Comparison of ENCODE assay signal across 10 mouse cellular contexts in the genomic region with DNA sequence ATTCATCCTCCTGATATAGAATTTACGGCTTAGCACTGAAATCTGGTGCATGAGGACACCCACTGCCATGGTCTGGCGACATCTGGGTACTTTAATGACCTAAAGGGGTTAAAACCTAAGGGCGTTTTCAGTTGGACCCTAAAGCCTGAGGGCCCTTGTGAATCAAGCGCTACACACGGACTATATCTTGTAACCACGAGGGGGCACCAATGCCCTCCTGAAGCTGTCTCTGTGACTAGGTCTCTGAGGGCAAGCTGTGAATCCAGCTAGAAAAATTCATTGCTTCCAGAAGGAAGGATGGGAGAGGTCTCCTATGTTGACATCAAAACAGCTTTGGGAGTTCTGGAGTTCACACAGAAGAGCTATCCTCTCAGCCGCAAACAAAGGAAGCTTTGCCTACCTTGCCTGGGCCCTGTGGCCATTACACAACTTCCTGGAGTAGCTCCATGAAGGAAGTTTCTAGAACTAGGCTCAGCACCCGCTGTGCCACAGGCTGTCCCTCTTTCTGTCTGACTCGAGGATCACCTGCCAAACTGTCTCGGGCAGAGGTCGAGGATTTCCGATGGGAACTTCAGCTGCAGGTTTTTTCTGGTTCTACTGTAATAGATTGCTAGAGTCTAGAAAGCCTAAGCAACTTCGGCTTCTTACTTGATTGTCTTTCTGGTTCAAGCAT. TPM values are rescaled to one million over a fixed set of nuclear protein-coding genes. Genes with fewer than 3 reads are reported as not detected.
DNase-seq lines count a peak whose midpoint lies in the region; ATAC-seq and TF ChIP-seq lines count a peak whose summit lies in the region.
"Had no signal": no experiment of that assay in that cellular context is flagged by ENCODE, and none has a peak within 500 bp of the region (broad histone marks: within the 10 kb centered on the region; RNA-seq: fewer than 3 reads in every experiment).

No protein-coding gene starts in this region.

- H3K9me3 ChIP-seq in hindbrain, embryonic 10.5 days: no peaks in the 10 kb centered on the region
- no peaks in the 10 kb centered on the region for H3K9me3 ChIP-seq in hindbrain, embryonic 12.5 days (replicated peaks)
- H3K9me3 ChIP-seq in midbrain, postnatal 0 days (ENCODE audit: low read length): no peaks in the 10 kb centered on the region
- H3K9me3 ChIP-seq: neural tube, embryonic 12.5 days had no signal

- no peaks in the 10 kb centered on the region for H3K36me3 ChIP-seq in hindbrain, embryonic 10.5 days
- no peaks in the 10 kb centered on the region for H3K36me3 ChIP-seq in hindbrain, embryonic 12.5 days
- H3K36me3 ChIP-seq in midbrain, postnatal 0 days (ENCODE audit: insufficient read depth, low read length): no peaks in the 10 kb centered on the region
- H3K36me3 ChIP-seq: neural tube, embryonic 12.5 days had no signal

- peak; percentile 49 for DNase-seq in hindbrain, embryonic 10.5 days (ENCODE audit: low spot score)
- DNase-seq in 416B (ENCODE audit: low read depth): peak; percentile 71
- peak; percentile 35 for DNase-seq in CD4-positive helper T cell, adult 2 months (ENCODE audit: low read depth, low spot score)
- peak; percentile 27 to 28 for DNase-seq in cerebellum, postnatal 36 days
- DNase-seq in layer of hippocampus, postnatal 10 days (ENCODE audit: low spot score in 2 of 2): peak; percentile 61 to 66
- peak; percentile 59 for DNase-seq in midbrain, postnatal 0 days (ENCODE audit: low spot score)

- no peak overlapping the region for H3K4me3 ChIP-seq in hindbrain, embryonic 10.5 days
- no peak overlapping the region for H3K4me3 ChIP-seq in hindbrain, embryonic 12.5 days
- no peak overlapping the region for H3K4me3 ChIP-seq in midbrain, postnatal 0 days (ENCODE audit: low read depth, low read length)
- H3K4me3 ChIP-seq: neural tube, embryonic 12.5 days had no signal

- no peak overlapping the region for H3K9ac ChIP-seq in hindbrain, embryonic 12.5 days
- H3K9ac ChIP-seq in midbrain, postnatal 0 days (replicated peaks; ENCODE audit: low read length, poor library complexity, severe bottlenecking): no peak overlapping the region
- H3K9ac ChIP-seq: neural tube, embryonic 12.5 days had no signal

- no peak overlapping the region for H3K27ac ChIP-seq in hindbrain, embryonic 10.5 days
- H3K27ac ChIP-seq in hindbrain, embryonic 12.5 days: no peak overlapping the region
- H3K27ac ChIP-seq in midbrain, postnatal 0 days (ENCODE audit: low read depth, low read length): no peak overlapping the region
- H3K27ac ChIP-seq: neural tube, embryonic 12.5 days had no signal

- no peak for ATAC-seq in hindbrain, embryonic 12.5 days (ENCODE audit: low FRiP score)
- ATAC-seq in midbrain, postnatal 0 days (ENCODE audit: low FRiP score): no peak
- no peak for ATAC-seq in erythroid progenitor cell, adult 5-6 weeks (replicated peaks; ENCODE audit: low FRiP score, poor library complexity, severe bottlenecking)

- H3K4me2 ChIP-seq in hindbrain, embryonic 12.5 days (replicated peaks): no peak overlapping the region
- H3K4me2 ChIP-seq in midbrain, postnatal 0 days (ENCODE audit: low read depth, low read length, poor library complexity, severe bottlenecking): no peak overlapping the region
- H3K4me2 ChIP-seq: neural tube, embryonic 12.5 days had no signal

- H3K27me3 ChIP-seq in hindbrain, embryonic 10.5 days (ENCODE audit: insufficient read depth, poor library complexity, severe bottlenecking): peaks cover under 1% of the 10 kb centered on the region; the same call in 1 of the 2 replicates
- H3K27me3 ChIP-seq in hindbrain, embryonic 12.5 days: no peaks in the 10 kb centered on the region
- no peaks in the 10 kb centered on the region for H3K27me3 ChIP-seq in midbrain, postnatal 0 days (ENCODE audit: insufficient read depth, low read length)

- peak; percentile 74 for TF ChIP-seq CTCF in midbrain, postnatal 0 days (IDR thresholded peaks at IDR 0.05)

- peaks cover 6% of the 10 kb centered on the region; the same call in 1 of the 2 replicates for H3K4me1 ChIP-seq in hindbrain, embryonic 10.5 days (replicated peaks)
- H3K4me1 ChIP-seq in hindbrain, embryonic 12.5 days: no peaks in the 10 kb centered on the region
- H3K4me1 ChIP-seq in midbrain, postnatal 0 days (ENCODE audit: insufficient read depth, low read length): no peaks in the 10 kb centered on the region
- H3K4me1 ChIP-seq: neural tube, embryonic 12.5 days had no signal

- 54% methylated on average over 13 of the region's 13 CpGs for WGBS in hindbrain, embryonic 10.5 days
- WGBS in hindbrain, embryonic 12.5 days: 55% methylated on average over 13 of the region's 13 CpGs
- 59% methylated on average over 13 of the region's 13 CpGs for WGBS in midbrain, postnatal 0 days

RNA-seq across cellular contexts. Expression of gene Clic6, which starts 34.4 kb away (rescaled TPM):
- 5.4 and 9.3 TPM in 2 replicates for polyA plus RNA-seq in hindbrain, embryonic 10.5 days (2016; fragmentation: Nextera tagmentation; extraction: Ambion mirVana)
- polyA plus RNA-seq in hindbrain, embryonic 12.5 days (2016; fragmentation: Nextera tagmentation; extraction: Ambion mirVana): 13.2 and 15.3 TPM in 2 replicates
- total RNA-seq in layer of hippocampus, postnatal 10 days (2021): 1 to 10 TPM in 1 of 2 experiments, under 1 TPM in 1; 0.56 to 5.3 TPM
- total RNA-seq in midbrain, postnatal 0 days (2014; rRNA removed): 2.1 and 3.5 TPM in 2 replicates
- polyA plus RNA-seq in midbrain, postnatal 0 days (2015; fragmentation: Nextera tagmentation; extraction: Ambion mirVana): 0.43 and 0.70 TPM in 2 replicates
- total RNA-seq in erythroid progenitor cell, adult 5-6 weeks (2015; ENCODE audit: low replicate concordance): not detected in 2 replicates
- not detected in 2 replicates for total RNA-seq in erythroid progenitor cell, adult 5-6 weeks (2017; ENCODE audit: low replicate concordance)
- total RNA-seq: hematopoietic stem cell, adult 5-6 weeks had no signal

RNA-seq across cellular contexts. Expression of gene Rcan1, which starts 49.3 kb away (rescaled TPM):
- polyA plus RNA-seq in hindbrain, embryonic 10.5 days (2016; fragmentation: Nextera tagmentation; extraction: Ambion mirVana): 39.3 and 39.6 TPM in 2 replicates
- polyA plus RNA-seq in hindbrain, embryonic 12.5 days (2016; fragmentation: Nextera tagmentation; extraction: Ambion mirVana): 44.5 and 47.2 TPM in 2 replicates
- total RNA-seq in layer of hippocampus, postnatal 10 days (2021): 10 to 100 TPM; 40.4 to 43.8 TPM
- total RNA-seq in midbrain, postnatal 0 days (2014; rRNA removed): 91.3 and 104 TPM in 2 replicates
- polyA plus RNA-seq in midbrain, postnatal 0 days (2015; fragmentation: Nextera tagmentation; extraction: Ambion mirVana): 68.6 and 73.3 TPM in 2 replicates
- 3.4 and 3.6 TPM in 2 replicates for total RNA-seq in erythroid progenitor cell, adult 5-6 weeks (2015; ENCODE audit: low replicate concordance)
- total RNA-seq in erythroid progenitor cell, adult 5-6 weeks (2017; ENCODE audit: low replicate concordance): 1.0 and 3.9 TPM in 2 replicates

Comparison
In these comparisons a context has a peak if more than half of its experiments do, and no peak if none do; other contexts are left out.
1. RNA of gene Rcan1, which starts 49.3 kb away (total RNA-seq): 91.3 to 104 TPM in midbrain, postnatal 0 days and 40.4 to 43.8 TPM in layer of hippocampus, postnatal 10 days; 1.0 to 3.9 TPM in erythroid progenitor cell, adult 5-6 weeks; every median in the first group is over 4 times any median in the second.
2. Peak in every context shown above with its lines, with median percentiles within 50 percentile points of each other: DNase-seq.